Mouse (Mus musculus) megakaryocyte, embryonic 14.5 days (primary cell): Measurements from ENCODE around the gene Tenm4. TPM values are rescaled to one million over a fixed set of nuclear protein-coding genes. Genes with fewer than 3 reads are reported as not detected.

Experiments used
- H3K27me3 ChIP-seq: replicated peaks from 2 replicates; pipeline ENCODE3; 2012; ENCODE audit warnings: inconsistent platforms
- H3K36me3 ChIP-seq: replicated peaks from 2 replicates; pipeline ENCODE3; 2012; ENCODE audit warnings: low read length, inconsistent platforms, mixed read lengths
- H3K4me1 ChIP-seq: 2 replicates; pipeline ENCODE4 v1.6.1; 2012; ENCODE audit warnings: inconsistent platforms
- H3K4me3 ChIP-seq: replicated peaks from 2 replicates; pipeline ENCODE3; 2012; ENCODE audit warnings: moderate library complexity, mild to moderate bottlenecking, inconsistent platforms
- H3K9me3 ChIP-seq: 2 replicates; pipeline ENCODE4 v1.6.1; 2012; ENCODE audit warnings: inconsistent platforms
- FLI1 ChIP-seq: IDR thresholded peaks from 2 replicates; pipeline ENCODE4 v1.6.1; 2012; ENCODE audit warnings: low read length, inconsistent platforms, mixed read lengths
- GATA1 ChIP-seq: IDR thresholded peaks from 3 replicates; pipeline ENCODE4 v1.6.1; 2012; ENCODE audit warnings: mixed read lengths, low read length, inconsistent platforms, borderline replicate concordance
- polyA plus RNA-seq: library from polyadenylated mRNA; stranded (reverse); fragments of >175 nt; gene quantifications from 2 replicates; pipeline ENCODE4 v1.2.3, GENCODE M21; 2012; ENCODE audit warnings: low replicate concordance; ENCODE audit not compliant: insufficient read depth

The Tenm4 gene
- polyA plus RNA-seq, 1 experiment = not detected

- no peaks in the 10 kb centered on the region for H3K36me3 ChIP-seq
- no peaks in the 10 kb centered on the region for H3K9me3 ChIP-seq
- H3K27me3 ChIP-seq = peaks cover 35% of the 10 kb centered on the region
- no peak for TF ChIP-seq GATA1
- no peak for TF ChIP-seq FLI1
- H3K4me3 ChIP-seq = no peak overlapping the region
- H3K4me1 ChIP-seq = peaks cover 4% of the 10 kb centered on the region; the same call in 1 of the 2 replicates
Measured at GRCm38 (mm10) chr7:96654206-96654605, 483.2 kb downstream of the Tenm4 start.

GRCm38 (mm10) chr7:96655096-96655716 lies 484.2 kb downstream of the Tenm4 start:
- no peak for TF ChIP-seq FLI1
- TF ChIP-seq GATA1 = no peak
- Histone ChIP-seq H3K27me3 (peaks cover 40% of the 10 kb centered on the region), H3K4me3 (no peak overlapping the region), H3K9me3 (no peaks in the 10 kb centered on the region), H3K4me1 (peaks cover 4% of the 10 kb centered on the region; the same call in 1 of the 2 replicates), H3K36me3 (no peaks in the 10 kb centered on the region)

GRCm38 (mm10) chr7:96657101-96657830 lies 486.2 kb downstream of the Tenm4 start:
- peaks cover 39% of the 10 kb centered on the region for H3K27me3 ChIP-seq
- no peaks in the 10 kb centered on the region for H3K36me3 ChIP-seq
- H3K9me3 ChIP-seq = no peaks in the 10 kb centered on the region
- peaks cover 4% of the 10 kb centered on the region; the same call in 1 of the 2 replicates for H3K4me1 ChIP-seq
- no peak overlapping the region for H3K4me3 ChIP-seq
- TF ChIP-seq GATA1 (no peak), FLI1 (no peak)

- H3K27me3 ChIP-seq = peaks cover 40% of the 10 kb centered on the region
- H3K4me3 ChIP-seq = no peak overlapping the region
- TF ChIP-seq GATA1 (no peak), FLI1 (no peak)
- no peaks in the 10 kb centered on the region for H3K36me3 ChIP-seq
- peaks cover 4% of the 10 kb centered on the region; the same call in 1 of the 2 replicates for H3K4me1 ChIP-seq
- no peaks in the 10 kb centered on the region for H3K9me3 ChIP-seq
Measured at GRCm38 (mm10) chr7:96657857-96658580, 487.0 kb downstream of the Tenm4 start.

GRCm38 (mm10) chr7:96660907-96661306 lies 489.9 kb downstream of the Tenm4 start:
- peaks cover 4% of the 10 kb centered on the region; the same call in 1 of the 2 replicates for H3K4me1 ChIP-seq
- H3K9me3 ChIP-seq = no peaks in the 10 kb centered on the region
- no peaks in the 10 kb centered on the region for H3K36me3 ChIP-seq
- TF ChIP-seq FLI1 (no peak), GATA1 (no peak)
- H3K4me3 ChIP-seq = no peak overlapping the region
- peaks cover 43% of the 10 kb centered on the region for H3K27me3 ChIP-seq

GRCm38 (mm10) chr7:96661352-96662169 lies 490.5 kb downstream of the Tenm4 start:
- Histone ChIP-seq H3K27me3 (peaks cover 40% of the 10 kb centered on the region), H3K36me3 (no peaks in the 10 kb centered on the region), H3K4me1 (peaks cover 4% of the 10 kb centered on the region; the same call in 1 of the 2 replicates), H3K9me3 (no peaks in the 10 kb centered on the region), H3K4me3 (no peak overlapping the region)
- TF ChIP-seq FLI1 (no peak), GATA1 (no peak)

GRCm38 (mm10) chr7:96663336-96663735 lies 492.3 kb downstream of the Tenm4 start:
- no peak overlapping the region for H3K4me3 ChIP-seq
- no peaks in the 10 kb centered on the region for H3K36me3 ChIP-seq
- H3K4me1 ChIP-seq = no peaks in the 10 kb centered on the region
- H3K27me3 ChIP-seq = peaks cover 32% of the 10 kb centered on the region
- TF ChIP-seq FLI1 (no peak), GATA1 (no peak)
- H3K9me3 ChIP-seq = no peaks in the 10 kb centered on the region

GRCm38 (mm10) chr7:96666366-96666896 lies 495.4 kb downstream of the Tenm4 start:
- H3K4me3 ChIP-seq = no peak overlapping the region
- TF ChIP-seq FLI1 (no peak), GATA1 (no peak)
- no peaks in the 10 kb centered on the region for H3K9me3 ChIP-seq
- H3K4me1 ChIP-seq = no peaks in the 10 kb centered on the region
- no peaks in the 10 kb centered on the region for H3K36me3 ChIP-seq
- peaks cover 11% of the 10 kb centered on the region for H3K27me3 ChIP-seq

GRCm38 (mm10) chr7:96667688-96668087 lies 496.6 kb downstream of the Tenm4 start:
- no peaks in the 10 kb centered on the region for H3K36me3 ChIP-seq
- H3K4me3 ChIP-seq = no peak overlapping the region
- H3K4me1 ChIP-seq = no peaks in the 10 kb centered on the region
- peaks cover 11% of the 10 kb centered on the region for H3K27me3 ChIP-seq
- H3K9me3 ChIP-seq = no peaks in the 10 kb centered on the region
- no peak for TF ChIP-seq GATA1
- TF ChIP-seq FLI1 = no peak
